Mouse (Mus musculus): ENCODE measurements at regions not wholly inside any gene's neighbourhood (a gene's known extent, or its start where the extent isn't known, plus 50 kb on each side); places are given as distances from the start of the nearest gene placed in this dataset.

DNA sequence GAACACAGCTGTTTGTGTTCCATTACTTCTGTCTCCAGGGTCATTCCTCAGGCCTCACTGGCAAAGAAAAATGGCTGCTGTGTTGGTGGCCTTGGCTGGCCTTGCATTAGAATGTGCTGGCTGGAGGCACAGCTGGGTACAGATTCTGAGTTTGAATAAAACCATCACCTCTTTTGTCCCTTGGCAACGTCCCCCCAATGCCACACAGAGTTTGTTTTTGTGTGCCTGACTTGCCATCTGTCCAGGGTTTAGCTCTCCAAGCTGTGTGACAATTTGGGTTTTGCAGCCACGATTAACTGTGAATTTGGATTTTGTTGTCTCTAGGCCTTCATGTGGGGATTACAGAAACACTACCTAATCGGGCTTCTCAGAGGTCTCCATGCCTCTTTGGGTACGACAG is 76.6 kb upstream of the Zfp831 start:
- TF ChIP-seq TCF12 (IDR thresholded peaks at IDR 0.05; ENCODE audit: low read depth, low read length) (no peak), CHD1 (IDR thresholded peaks at IDR 0.05; ENCODE audit: low read depth, low read length) (no peak), TAL1 (IDR thresholded peaks at IDR 0.05; ENCODE audit: low read length) (no peak), HCFC1 (IDR thresholded peaks at IDR 0.05; ENCODE audit: low read depth, low read length) (no peak), MYC (IDR thresholded peaks at IDR 0.05; ENCODE audit: low read depth, low read length) (no peak), SMC3 (IDR thresholded peaks at IDR 0.05; ENCODE audit: low read depth, low read length) (no peak), MAX (IDR thresholded peaks at IDR 0.05; ENCODE audit: low read length) (no peak), USF2 (IDR thresholded peaks at IDR 0.05; ENCODE audit: borderline replicate concordance in 1 of 2, insufficient read depth in 1 of 2, low read depth in 1 of 2, low read length in 2 of 2) (no peak), E2F4 (IDR thresholded peaks at IDR 0.05; ENCODE audit: borderline replicate concordance, low read depth, low read length) (no peak), ZKSCAN1 (IDR thresholded peaks at IDR 0.05; ENCODE audit: low read depth, low read length) (no peak), ZNF384 (IDR thresholded peaks at IDR 0.05; ENCODE audit: low read depth, low read length) (no peak), UBTF (IDR thresholded peaks at IDR 0.05; ENCODE audit: borderline replicate concordance, insufficient read depth, low read depth, low read length) (no peak), ELF1 (IDR thresholded peaks at IDR 0.05; ENCODE audit: low read depth, low read length) (no peak), POLR2A (IDR thresholded peaks at IDR 0.05; ENCODE audit: control insufficient read depth in 1 of 2, insufficient read depth in 1 of 2, low read depth in 1 of 2, low read length in 2 of 2, poor library complexity in 1 of 2) (no peak), NRF1 (IDR thresholded peaks at IDR 0.05; ENCODE audit: insufficient read depth, low read depth, low read length, poor library complexity, severe bottlenecking) (no peak)
- no peaks in the 10 kb centered on the region for H3K9me3 ChIP-seq (replicated peaks; ENCODE audit: insufficient read depth, low read length)
- H3K36me3 ChIP-seq (ENCODE audit: control insufficient read depth in 1 of 2, insufficient read depth in 2 of 2, low read length in 2 of 2): no peaks in the 10 kb centered on the region
- H3K9ac ChIP-seq (ENCODE audit: control insufficient read depth, low read depth, low read length, poor library complexity, severe bottlenecking): no peak overlapping the region
- H3K4me3 ChIP-seq (ENCODE audit: control insufficient read depth in 1 of 2, insufficient read depth in 1 of 2, low read depth in 2 of 2, low read length in 2 of 2): no peak overlapping the region
- DNase-seq (ENCODE audit: low read depth, low spot score): no peak
- H3K79me2 ChIP-seq (ENCODE audit: control insufficient read depth, insufficient read depth, low read length, poor library complexity): no peaks in the 10 kb centered on the region
- H3K4me1 ChIP-seq (ENCODE audit: control insufficient read depth in 1 of 2, insufficient read depth in 2 of 2, low read length in 2 of 2): no peaks in the 10 kb centered on the region
- 0 out of 4 replicates have a peak, but pooled peaks cover 0 to 1% of the 10 kb centered on the region in 2 experiments for H3K27me3 ChIP-seq (ENCODE audit: control insufficient read depth in 1 of 2, insufficient read depth in 2 of 2, low read length in 2 of 2)
- H3K27ac ChIP-seq (ENCODE audit: control insufficient read depth, low read depth, low read length): no peak overlapping the region

DNA sequence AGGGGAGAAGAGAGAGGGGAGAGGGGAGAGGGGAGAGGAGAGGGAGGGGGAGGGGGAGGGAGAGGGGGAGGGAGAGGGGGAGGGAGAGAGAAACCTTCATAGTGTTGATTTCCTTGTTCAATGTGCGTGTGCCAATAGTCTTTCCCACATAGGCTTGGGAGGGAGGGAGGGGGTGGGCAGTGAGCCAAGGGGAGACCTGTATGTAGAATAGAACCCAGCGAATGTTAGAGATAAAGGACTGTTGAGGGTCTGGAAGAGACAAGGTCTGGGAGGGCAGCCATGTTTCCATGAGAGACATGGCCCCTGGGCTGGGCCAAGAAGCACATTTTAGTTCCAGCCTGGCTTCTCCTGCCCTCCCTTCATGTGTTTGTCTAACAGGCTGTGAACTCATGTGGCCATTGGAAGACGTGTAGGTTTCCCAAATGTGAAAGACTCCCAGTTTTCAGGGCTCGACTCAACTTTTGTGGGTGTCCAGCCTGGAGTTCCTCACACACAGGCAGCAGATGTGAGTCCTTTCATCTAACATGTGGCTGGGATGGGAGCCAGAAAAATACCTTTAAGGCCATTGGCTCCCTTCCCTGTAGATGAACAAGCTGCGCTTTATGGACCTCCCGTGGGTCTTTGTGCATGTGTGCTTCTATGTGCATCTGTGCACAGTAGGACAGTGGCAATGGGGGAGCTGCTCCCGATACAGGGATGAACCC is 68.4 kb upstream of the Zfp831 start:
- Histone ChIP-seq H3K4me1 (ENCODE audit: control insufficient read depth in 1 of 2, insufficient read depth in 2 of 2, low read length in 2 of 2) (peaks cover 0 to 3% of the 10 kb centered on the region in 2 experiments; a peak in 1 of 4 replicates), H3K79me2 (ENCODE audit: control insufficient read depth, insufficient read depth, low read length, poor library complexity) (no peaks in the 10 kb centered on the region), H3K27me3 (ENCODE audit: control insufficient read depth in 1 of 2, insufficient read depth in 2 of 2, low read length in 2 of 2) (0 out of 4 replicates have a peak, but pooled peaks cover 0 to 1% of the 10 kb centered on the region in 2 experiments), H3K9me3 (replicated peaks; ENCODE audit: insufficient read depth, low read length) (no peaks in the 10 kb centered on the region), H3K27ac (ENCODE audit: control insufficient read depth, low read depth, low read length) (no peak overlapping the region), H3K4me3 (ENCODE audit: control insufficient read depth in 1 of 2, insufficient read depth in 1 of 2, low read depth in 2 of 2, low read length in 2 of 2) (no peak overlapping the region), H3K9ac (ENCODE audit: control insufficient read depth, low read depth, low read length, poor library complexity, severe bottlenecking) (no peak overlapping the region), H3K36me3 (ENCODE audit: control insufficient read depth in 1 of 2, insufficient read depth in 2 of 2, low read length in 2 of 2) (no peaks in the 10 kb centered on the region)
- DNase-seq (ENCODE audit: low read depth, low spot score): no peak
- TF ChIP-seq POLR2AphosphoS5 (IDR thresholded peaks at IDR 0.05; ENCODE audit: borderline replicate concordance, low read depth, low read length): no peak

Data from MEL (cell line).